8 mouse cellular contexts compared by ENCODE assay signal in genomic region chr11:65214954-65215629, GRCm38 (mm10). TPM values are rescaled to one million over a fixed set of nuclear protein-coding genes. Genes with fewer than 3 reads are reported as not detected.
DNase-seq lines count a peak whose midpoint lies in the region; ATAC-seq and TF ChIP-seq lines count a peak whose summit lies in the region.

No protein-coding gene starts in this region.

- no peak for TF ChIP-seq POLR2A in brain, embryonic 14.5 days (IDR thresholded peaks at IDR 0.05; ENCODE audit: borderline replicate concordance, extremely low read depth, insufficient read depth, insufficient read length, poor library complexity, severe bottlenecking)

- peak; percentile 16 for DNase-seq in kidney, postnatal 14 days
- no peak for DNase-seq in kidney, adult 11 months
- peak; percentile 86 for DNase-seq in brain, embryonic 14.5 days (ENCODE audit: low read depth)
- DNase-seq in heart, adult 9 months (ENCODE audit: low spot score in 2 of 2) = peak; percentile 38 to 71
- peak; percentile 52 for DNase-seq in lung, postnatal 14 days
- no peak for DNase-seq in spleen, postnatal 14 days (ENCODE audit: low spot score in 2 of 2)
- DNase-seq in kidney, adult 8-10 months = no peak

- ATAC-seq in erythroblast, adult 5-6 weeks (replicated peaks; ENCODE audit: low FRiP score, poor library complexity, severe bottlenecking) = no peak

- no peak for TF ChIP-seq CTCF in brain, embryonic 14.5 days (IDR thresholded peaks at IDR 0.05; ENCODE audit: borderline replicate concordance, extremely low read depth, insufficient read depth, insufficient read length)

RNA-seq across cellular contexts. Expression of gene Arhgap44, which starts 52.3 kb away (rescaled TPM):
- 7.8 and 12.2 TPM in 2 replicates for polyA plus RNA-seq in brain, embryonic 14.5 days (2012; rRNA removed)
- total RNA-seq in erythroblast, adult 5-6 weeks (2015; ENCODE audit: low replicate concordance) = not detected in 2 replicates
- total RNA-seq in erythroblast, adult 5-6 weeks (2017; ENCODE audit: low replicate concordance) = not detected in 2 replicates

RNA-seq across cellular contexts. Expression of gene Myocd, which starts 54.7 kb away (rescaled TPM):
- 0.10 and 0.40 TPM in 2 replicates for polyA plus RNA-seq in brain, embryonic 14.5 days (2012; rRNA removed)
- not detected in 2 replicates for total RNA-seq in erythroblast, adult 5-6 weeks (2015; ENCODE audit: low replicate concordance)
- total RNA-seq in erythroblast, adult 5-6 weeks (2017; ENCODE audit: low replicate concordance) = not detected in 2 replicates

RNA-seq across cellular contexts. Expression of gene 1700086D15Rik, which starts 55.4 kb away (rescaled TPM):
- 0.30 and 0.38 TPM in 2 replicates for polyA plus RNA-seq in brain, embryonic 14.5 days (2012; rRNA removed)
- not detected in 2 replicates for total RNA-seq in erythroblast, adult 5-6 weeks (2015; ENCODE audit: low replicate concordance)
- total RNA-seq in erythroblast, adult 5-6 weeks (2017; ENCODE audit: low replicate concordance) = not detected in 2 replicates

Comparison
In these comparisons a context has a peak if more than half of its experiments do, and no peak if none do; other contexts are left out.
1. DNase-seq: peak in kidney, postnatal 14 days (single experiment), brain, embryonic 14.5 days (single experiment), heart, adult 9 months (2 of 2) and lung, postnatal 14 days (single experiment); none in kidney, adult 11 months (single experiment), spleen, postnatal 14 days (0 of 2) and kidney, adult 8-10 months (0 of 2).